Mouse (Mus musculus): ENCODE results near the gene Arid1a.
A peak's percentile ranks its signal among the peaks of the same experiment; 100 is the strongest.

The Arid1a gene

GRCm38 (mm10) chr4:133730122-133730521 lies 26.4 kb downstream of the Arid1a start:
- DNase-seq (ENCODE audit: low read depth, low spot score): no peak

DNA sequence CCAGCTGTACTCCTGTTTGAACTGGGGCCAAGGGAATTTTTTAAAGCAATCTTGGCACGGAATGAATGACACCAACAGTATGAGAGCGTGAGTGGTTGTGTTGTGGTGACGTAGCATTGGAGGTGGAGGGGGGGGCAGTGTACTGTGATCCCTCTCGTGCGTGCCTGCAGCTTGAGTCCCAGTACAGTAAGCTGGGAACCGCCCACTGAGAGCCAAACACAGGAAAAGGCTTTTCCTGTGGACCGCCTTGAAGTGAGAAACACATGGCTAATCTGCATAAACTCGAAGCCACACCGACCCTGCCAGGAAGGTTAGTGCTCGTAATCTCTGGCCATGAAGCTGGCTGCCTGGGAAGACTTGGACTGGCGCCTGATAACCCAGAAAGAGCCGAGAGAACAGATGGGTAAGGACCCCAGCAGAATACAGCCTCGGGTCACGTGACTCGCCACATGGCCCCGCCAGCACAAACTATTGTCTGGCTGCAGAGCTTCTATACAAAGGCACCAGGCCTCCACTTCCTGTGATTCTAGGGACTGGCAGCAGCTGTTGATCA lies 27.0 kb downstream of the Arid1a start:
- DNase-seq (ENCODE audit: low read depth, low spot score): peak; percentile 85

DNA sequence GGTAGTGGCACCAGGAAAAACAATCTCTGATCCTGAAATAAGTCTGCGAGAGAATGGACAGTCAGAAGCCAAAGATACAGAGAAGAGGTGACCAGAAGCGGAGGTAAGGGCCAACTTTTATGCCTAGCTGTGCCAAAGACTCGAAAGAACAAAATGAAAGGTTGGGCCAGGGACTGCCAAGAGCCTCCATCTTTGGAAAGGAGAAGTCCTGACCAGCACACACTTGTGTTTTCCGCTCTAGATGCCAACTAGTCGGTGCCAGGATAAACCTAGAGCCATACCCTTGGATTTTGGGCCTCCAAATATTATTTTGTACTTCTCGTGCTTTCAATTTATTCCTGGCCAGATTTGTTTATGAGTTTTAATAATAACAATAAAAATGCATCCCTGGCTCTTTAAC lies 27.6 kb downstream of the Arid1a start:
- no peak for DNase-seq (ENCODE audit: low read depth, low spot score)

DNA sequence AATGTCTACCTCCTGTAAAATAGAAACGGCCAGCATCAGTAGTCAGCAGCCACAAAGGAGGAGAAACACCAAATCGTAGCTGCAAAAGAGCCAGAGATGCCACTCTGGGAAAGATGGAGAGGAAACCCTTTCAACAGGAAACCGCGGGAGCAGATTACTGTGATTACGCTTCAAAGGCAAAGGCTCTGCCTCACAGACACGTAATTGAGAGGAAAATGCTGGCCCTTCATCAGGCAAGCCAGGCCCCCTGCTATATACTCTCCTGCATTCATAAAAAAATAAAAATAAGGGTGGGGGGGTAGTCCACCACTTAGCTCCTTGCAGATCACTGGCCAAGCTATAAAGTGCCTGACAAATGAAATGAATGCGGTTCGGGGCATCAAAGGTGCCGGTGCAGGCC lies 28.3 kb downstream of the Arid1a start:
- DNase-seq (ENCODE audit: low read depth, low spot score): no peak

- DNase-seq (ENCODE audit: low read depth, low spot score): no peak
Observed at GRCm38 (mm10) chr4:133725706-133726105, 30.9 kb downstream of the Arid1a start.

DNA sequence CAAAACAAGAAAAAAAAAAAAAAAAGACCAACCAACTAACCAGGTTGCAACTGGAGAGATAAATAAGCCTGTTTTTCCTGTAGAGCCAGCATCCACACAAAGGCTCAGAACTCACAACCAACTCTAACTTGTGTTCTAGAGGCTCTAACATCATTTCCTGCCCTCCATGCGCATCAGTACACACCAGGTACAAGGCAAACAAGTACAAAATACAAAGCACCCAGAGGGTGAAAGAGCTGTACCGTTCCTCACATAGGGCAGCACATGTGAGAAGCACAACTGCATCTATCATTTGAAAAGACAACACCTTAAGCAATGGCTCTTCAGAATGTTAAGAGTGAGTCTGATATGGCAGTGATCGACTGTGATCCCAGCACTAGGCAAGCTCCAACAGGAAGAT lies 36.8 kb downstream of the Arid1a start:
- DNase-seq (ENCODE audit: low read depth, low spot score): no peak

GRCm38 (mm10) chr4:133712755-133713154 lies 43.8 kb downstream of the Arid1a start:
- no peak for DNase-seq (ENCODE audit: low read depth, low spot score)

GRCm38 (mm10) chr4:133711307-133712076 lies 45.1 kb downstream of the Arid1a start:
- DNase-seq (ENCODE audit: low read depth, low spot score): no peak

- DNase-seq (ENCODE audit: low read depth, low spot score): no peak
Observed at GRCm38 (mm10) chr4:133709395-133709794, 47.2 kb downstream of the Arid1a start.

- no peak for DNase-seq (ENCODE audit: low read depth, low spot score)
Observed at GRCm38 (mm10) chr4:133707464-133707863, 49.1 kb downstream of the Arid1a start.

- DNase-seq (ENCODE audit: low read depth, low spot score): peak; percentile 59
Observed at GRCm38 (mm10) chr4:133706956-133707355, 49.6 kb downstream of the Arid1a start.

GRCm38 (mm10) chr4:133705062-133705461 lies 51.5 kb downstream of the Arid1a start:
- DNase-seq (ENCODE audit: low read depth, low spot score): no peak

- peak; percentile 61 for DNase-seq (ENCODE audit: low read depth, low spot score)
Observed at GRCm38 (mm10) chr4:133700905-133701368, 55.6 kb downstream of the Arid1a start.

GRCm38 (mm10) chr4:133695363-133695762 lies 61.2 kb downstream of the Arid1a start:
- no peak for DNase-seq (ENCODE audit: low read depth, low spot score)

DNA sequence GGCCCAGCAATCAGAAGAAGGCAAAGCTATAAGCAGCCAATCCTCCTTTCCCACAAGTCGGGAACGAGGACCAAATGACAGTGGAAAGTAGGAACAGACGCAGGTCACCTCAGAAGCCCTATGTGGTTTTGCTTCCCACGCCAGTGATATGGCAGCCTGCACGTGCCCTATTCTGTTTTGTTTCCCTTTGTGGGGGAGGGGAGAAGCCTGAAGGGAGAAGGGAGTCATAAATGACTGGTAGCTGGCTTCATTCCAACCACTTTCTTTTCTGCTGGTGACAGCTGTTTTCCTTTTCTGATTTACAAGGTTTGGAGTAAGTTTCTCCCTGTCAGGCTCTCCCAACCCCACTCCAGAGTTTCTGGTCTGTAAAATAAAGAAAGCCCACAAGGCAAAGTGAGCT lies 66.3 kb downstream of the Arid1a start:
- no peak for DNase-seq (ENCODE audit: low read depth, low spot score)

GRCm38 (mm10) chr4:133688417-133689067 lies 68.0 kb downstream of the Arid1a start:
- peak; percentile 32 for DNase-seq (ENCODE audit: low read depth, low spot score)

- DNase-seq (ENCODE audit: low read depth, low spot score): no peak
Observed at GRCm38 (mm10) chr4:133687126-133687525, 69.4 kb downstream of the Arid1a start.

GRCm38 (mm10) chr4:133686512-133686911 lies 70.1 kb downstream of the Arid1a start:
- no peak for DNase-seq (ENCODE audit: low read depth, low spot score)

GRCm38 (mm10) chr4:133680206-133680786 lies 76.3 kb downstream of the Arid1a start:
- DNase-seq (ENCODE audit: low read depth, low spot score): no peak

- no peak for DNase-seq (ENCODE audit: low read depth, low spot score)
Observed at GRCm38 (mm10) chr4:133679629-133680028, 76.9 kb downstream of the Arid1a start.

GRCm38 (mm10) chr4:133677266-133677665 lies 79.3 kb downstream of the Arid1a start:
- DNase-seq (ENCODE audit: low read depth, low spot score): no peak

GRCm38 (mm10) chr4:133676189-133676588 lies 80.4 kb downstream of the Arid1a start:
- no peak for DNase-seq (ENCODE audit: low read depth, low spot score)

All from telencephalon, adult 2 months (tissue).